20 mouse cellular contexts compared by ENCODE assay signal in genomic region chr7:139901981-139902380, GRCm38 (mm10). TPM values are rescaled to one million over a fixed set of nuclear protein-coding genes. Genes with fewer than 3 reads are reported as not detected.
"Had no signal": no experiment of that assay in that cellular context is flagged by ENCODE, and none has a peak within 500 bp of the region (broad histone marks: within the 10 kb centered on the region; RNA-seq: fewer than 3 reads in every experiment).

No protein-coding gene starts in this region.

- H3K27ac ChIP-seq: neural tube, embryonic 13.5 days; neural tube, embryonic 15.5 days; stomach, embryonic 15.5 days; stomach, postnatal 0 days had no signal

- H3K27me3 ChIP-seq: stomach, embryonic 15.5 days had no signal

- H3K4me1 ChIP-seq: stomach, embryonic 15.5 days had no signal

- H3K4me3 ChIP-seq: neural tube, embryonic 13.5 days; neural tube, embryonic 15.5 days; stomach, embryonic 15.5 days had no signal

- DNase-seq: retina, postnatal 1 day; right cerebral cortex, adult 18-20 months; right cerebral cortex, postnatal 14 days; right cerebral cortex, postnatal 25 days; right cerebral cortex, postnatal 4 days; spleen, adult 18-20 months; thymus, adult 18-20 months; thymus, adult 2 months; thymus, postnatal 14 days; thymus, postnatal 25 days; thymus, postnatal 36 days; thymus, postnatal 4 days had no signal

- H3K9ac ChIP-seq: neural tube, embryonic 13.5 days; neural tube, embryonic 15.5 days; stomach, embryonic 15.5 days had no signal

- H3K4me2 ChIP-seq: neural tube, embryonic 13.5 days; neural tube, embryonic 15.5 days; stomach, embryonic 15.5 days had no signal

- H3K36me3 ChIP-seq: neural tube, embryonic 13.5 days; stomach, embryonic 15.5 days had no signal

- H3K9me3 ChIP-seq: neural tube, embryonic 13.5 days; neural tube, embryonic 15.5 days; stomach, embryonic 15.5 days had no signal

RNA-seq across cellular contexts. Expression of gene Utf1, which starts 41.6 kb away (rescaled TPM):
- polyA plus RNA-seq: neural tube, embryonic 13.5 days; neural tube, embryonic 14.5 days; neural tube, embryonic 15.5 days; stomach, embryonic 14.5 days; stomach, embryonic 16.5 days; stomach, postnatal 0 days; urinary bladder, adult 2 months had no signal
